Mouse (Mus musculus) olfactory bulb, adult 2 months (tissue): Measurements from ENCODE around the gene Dazl. TPM values are rescaled to one million over a fixed set of nuclear protein-coding genes. Genes with fewer than 3 reads are reported as not detected.

Source experiments
- H3K27ac ChIP-seq: fragments of 200-500 bp; 2 replicates; pipeline ENCODE4 v1.5.1; 2012; ENCODE audit warnings: low read depth, low read length; ENCODE audit not compliant: insufficient read depth
- H3K4me1 ChIP-seq: fragments of 200-500 bp; 2 replicates; pipeline ENCODE4 v1.6.1; 2012; ENCODE audit warnings: low read length; ENCODE audit not compliant: control insufficient read depth, insufficient read depth
- H3K4me3 ChIP-seq: fragments of 200-500 bp; 2 replicates; pipeline ENCODE4 v1.5.1; 2012; ENCODE audit warnings: mild to moderate bottlenecking, low read depth, low read length, moderate library complexity; ENCODE audit not compliant: insufficient read depth
- CTCF ChIP-seq: fragments of 200-500 bp; IDR thresholded peaks from 2 replicates; pipeline ENCODE4 v1.5.1; 2012; ENCODE audit warnings: low read depth, mild to moderate bottlenecking, low read length, moderate library complexity; ENCODE audit not compliant: insufficient read depth
- POLR2A ChIP-seq: fragments of 200-500 bp; IDR thresholded peaks from 2 replicates; pipeline ENCODE4 v1.6.1; 2012; ENCODE audit warnings: mild to moderate bottlenecking, low read depth, low read length, moderate library complexity; ENCODE audit not compliant: insufficient read depth
- WGBS: fragments of 180-500 bp; shearing (Covaris S2); methylation state at CpG from one replicate; pipeline ENCODE4 v1.1.7; 2018; 5-methylcytosine and 5-hydroxymethylcytosine counted together
- polyA plus RNA-seq: library from polyadenylated mRNA; stranded (reverse); fragments of >200 nt; gene quantifications from 2 replicates; pipeline ENCODE4 v1.2.4, GENCODE M21; 2012; ENCODE audit warnings: low replicate concordance; ENCODE audit not compliant: missing spikeins, insufficient read depth, insufficient read length

Dazl gene
- not detected in 2 replicates for polyA plus RNA-seq

DNA sequence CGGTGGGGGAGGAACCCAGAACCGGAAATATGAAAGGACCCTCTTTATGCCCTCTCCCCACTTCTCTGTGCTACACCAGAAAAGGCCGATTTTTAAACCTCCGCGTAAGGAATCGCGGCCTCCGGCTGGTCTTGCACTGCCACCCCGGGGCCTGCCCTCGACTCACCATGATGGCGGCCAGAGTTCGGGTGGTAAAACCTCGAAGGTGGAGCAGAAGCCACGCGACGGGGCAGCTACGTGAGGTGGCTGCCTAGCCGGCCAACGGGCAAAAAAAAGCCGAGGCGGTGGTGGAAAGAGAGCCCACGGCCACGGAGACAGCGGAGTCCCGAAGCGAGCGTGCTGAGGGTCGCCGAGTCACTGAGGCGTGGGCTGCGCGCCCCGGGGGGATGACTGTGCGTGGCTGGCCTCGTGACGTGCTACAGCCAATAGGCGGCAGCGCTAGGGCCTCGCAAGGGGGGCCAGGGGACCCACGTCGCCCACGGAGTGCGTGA, at the start of gene Dazl:
Gene Dazl (minus strand): TSS at position 396 of the 491 bp plus-strand sequence.
- peak within 1 kb of the TSS; percentile 59 for H3K4me3 ChIP-seq
- TF ChIP-seq POLR2A (no peak), CTCF (no peak)
- WGBS, result 94% methylated on average over 43 of the region's 43 CpGs
- peaks cover 3% of the 10 kb centered on the region; the same call in 1 of the 2 replicates for H3K4me1 ChIP-seq
- H3K27ac ChIP-seq, result no peak within 1 kb of the TSS

DNA sequence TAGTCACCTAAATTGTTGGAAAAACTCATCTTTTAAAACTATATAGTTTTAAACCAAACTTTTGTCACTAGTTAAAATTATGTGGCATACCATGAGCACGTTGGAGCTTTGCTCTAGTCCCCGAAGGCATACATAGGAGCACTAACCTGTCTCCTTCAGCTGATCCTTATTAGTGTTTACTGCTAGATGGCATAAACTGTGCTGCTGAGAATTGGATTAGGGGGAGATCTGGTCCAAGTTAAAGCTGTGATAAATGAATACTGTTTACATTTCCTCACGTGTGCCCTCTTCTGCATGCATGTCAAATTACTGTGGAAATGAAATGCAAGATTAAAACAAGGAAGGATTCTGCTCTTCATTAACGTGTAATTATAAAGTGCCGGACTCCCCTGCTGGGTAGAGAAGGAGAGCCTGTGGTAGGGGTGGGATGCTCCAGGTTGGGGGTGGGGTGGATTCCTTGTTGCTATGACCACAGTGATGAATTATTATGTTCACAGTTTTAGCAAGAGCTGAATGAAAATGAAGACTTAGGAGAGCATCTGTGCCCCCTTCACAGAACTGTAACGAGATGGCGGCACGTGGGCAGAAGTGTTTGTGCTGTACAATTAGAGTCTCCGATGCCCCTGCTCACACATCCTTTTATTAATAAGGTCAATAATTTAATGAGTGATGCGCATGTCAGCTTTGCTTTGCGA, 48.6 kb upstream of the Dazl start:
- no peak overlapping the region for H3K27ac ChIP-seq
- no peak overlapping the region for H3K4me3 ChIP-seq
- 49% methylated on average over 11 of the region's 11 CpGs for WGBS
- TF ChIP-seq POLR2A, result no peak
- TF ChIP-seq CTCF, result no peak
- H3K4me1 ChIP-seq, result no peaks in the 10 kb centered on the region

GRCm38 (mm10) chr17:50338901-50339300, 45.5 kb upstream of the Dazl start:
- TF ChIP-seq CTCF (no peak), POLR2A (no peak)
- no peak overlapping the region for H3K27ac ChIP-seq
- H3K4me1 ChIP-seq, result no peaks in the 10 kb centered on the region
- no peak overlapping the region for H3K4me3 ChIP-seq
- 90% methylated on average over 7 of the region's 7 CpGs for WGBS

DNA sequence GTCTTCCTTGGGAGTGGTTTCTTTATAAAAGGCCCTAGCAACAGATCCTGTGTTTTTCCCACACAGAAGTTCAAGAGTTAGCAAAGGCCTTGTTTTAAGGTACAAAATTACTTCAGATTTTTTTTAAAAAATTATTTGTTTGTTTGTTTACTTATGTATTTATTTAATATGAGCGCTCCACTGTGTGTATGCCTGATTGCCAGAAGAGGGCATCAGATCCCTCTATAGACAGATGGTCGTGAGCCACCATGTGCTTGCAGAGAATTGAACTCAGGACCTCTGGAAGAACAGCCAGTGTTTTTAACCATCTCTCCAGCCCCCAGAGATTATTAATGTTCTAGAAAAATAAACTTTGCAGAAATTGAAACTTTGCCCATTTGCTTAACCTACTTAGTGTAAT, 42.3 kb upstream of the Dazl start:
- no peak overlapping the region for H3K27ac ChIP-seq
- no peak overlapping the region for H3K4me3 ChIP-seq
- H3K4me1 ChIP-seq, result no peaks in the 10 kb centered on the region
- 89% methylated on average over 2 of the region's 2 CpGs for WGBS
- no peak for TF ChIP-seq CTCF
- no peak for TF ChIP-seq POLR2A

- H3K4me3 ChIP-seq, result no peak overlapping the region
- 86% methylated on average over 5 of the region's 5 CpGs for WGBS
- H3K4me1 ChIP-seq, result no peaks in the 10 kb centered on the region
- TF ChIP-seq CTCF (no peak), POLR2A (no peak)
- no peak overlapping the region for H3K27ac ChIP-seq
These were observed 41.3 kb upstream of the Dazl start for GRCm38 (mm10) chr17:50334694-50335093.

DNA sequence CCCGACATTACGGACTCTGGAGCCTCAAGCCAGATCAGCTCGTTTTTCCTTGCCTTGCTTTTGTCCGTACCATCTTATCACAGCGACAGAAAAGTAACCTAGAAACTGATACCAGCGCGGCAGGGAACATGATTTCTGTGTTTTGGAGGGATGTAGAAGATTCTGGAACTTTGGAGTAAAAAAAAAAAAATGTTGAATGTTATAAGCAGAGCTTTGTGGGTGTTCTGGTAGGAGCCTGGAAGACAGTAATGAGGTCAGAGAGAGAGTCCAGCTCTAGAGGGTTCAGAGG, 38.5 kb upstream of the Dazl start:
- Histone ChIP-seq H3K4me3 (no peak overlapping the region), H3K27ac (no peak overlapping the region), H3K4me1 (no peaks in the 10 kb centered on the region)
- WGBS, result 87% methylated on average over 7 of the region's 7 CpGs
- TF ChIP-seq CTCF, result no peak
- TF ChIP-seq POLR2A, result no peak

DNA sequence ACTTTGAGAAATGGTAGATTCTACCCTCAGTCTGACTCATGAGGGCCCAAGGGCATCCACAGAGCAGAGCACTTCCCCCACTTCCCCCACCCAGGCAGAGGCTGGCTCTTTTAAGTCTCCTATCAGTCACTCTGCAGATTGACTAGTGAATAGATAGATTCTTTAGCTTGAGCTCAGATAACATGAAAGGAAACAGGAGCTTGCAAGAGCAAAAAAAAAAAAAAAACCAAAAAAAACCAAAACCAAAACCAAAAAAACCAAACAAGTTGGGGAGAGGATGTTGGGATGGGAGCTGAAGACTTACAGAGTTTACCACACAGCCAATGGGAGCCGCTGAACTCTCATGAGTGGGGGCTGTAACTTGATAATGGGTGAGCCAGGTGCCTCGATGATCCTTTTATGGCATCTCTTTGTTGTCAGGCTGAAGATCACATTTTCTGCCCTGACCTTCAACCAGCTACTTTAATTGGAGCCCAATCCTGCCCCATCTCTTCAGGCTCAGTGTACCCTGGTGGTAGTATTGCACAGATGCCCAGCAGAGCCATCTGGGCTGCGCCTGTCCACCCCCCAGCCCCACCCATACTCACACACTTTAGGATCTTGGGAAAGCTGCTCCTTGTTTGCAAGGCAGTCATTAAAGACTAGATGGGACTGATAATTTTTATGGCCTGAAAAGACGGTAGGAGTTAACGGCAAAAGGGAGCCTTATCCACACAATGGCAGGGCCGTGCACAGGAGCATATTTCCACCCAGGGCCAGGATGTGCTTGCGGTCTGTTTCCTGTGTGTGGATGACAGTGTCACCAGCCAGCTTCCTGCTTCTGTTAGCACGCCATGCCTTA, 38.0 kb upstream of the Dazl start:
- no peaks in the 10 kb centered on the region for H3K4me1 ChIP-seq
- WGBS, result 90% methylated on average over 8 of the region's 8 CpGs
- H3K27ac ChIP-seq, result no peak overlapping the region
- TF ChIP-seq CTCF (no peak), POLR2A (no peak)
- H3K4me3 ChIP-seq, result no peak overlapping the region

- Histone ChIP-seq H3K4me3 (no peak overlapping the region), H3K27ac (no peak overlapping the region), H3K4me1 (no peaks in the 10 kb centered on the region)
- TF ChIP-seq POLR2A (no peak), CTCF (no peak)
- 97% methylated on average over 1 of the region's 1 CpGs for WGBS
These were observed 36.8 kb upstream of the Dazl start for GRCm38 (mm10) chr17:50330245-50330644.

GRCm38 (mm10) chr17:50324658-50325057, 31.2 kb upstream of the Dazl start:
- H3K4me3 ChIP-seq, result no peak overlapping the region
- WGBS, result 80% methylated on average over 4 of the region's 4 CpGs
- no peak overlapping the region for H3K27ac ChIP-seq
- TF ChIP-seq CTCF (no peak), POLR2A (no peak)
- no peaks in the 10 kb centered on the region for H3K4me1 ChIP-seq
